Mouse (Mus musculus) cerebellum, adult 2 months (tissue): Measurements from ENCODE around the gene Serpina1b. TPM values are rescaled to one million over a fixed set of nuclear protein-coding genes. Genes with fewer than 3 reads are reported as not detected.
"Not testable (repeated sequence)": the region's sequence is repeated elsewhere in the genome, so short reads cannot be mapped to it uniquely, and the experiment has no call there.

ENCODE experiments used
- DNase-seq, 2 experiments: peaks; one replicate each; pipeline ENCODE4 v3.0.0; 2021
- H3K27ac ChIP-seq: fragments of 200-500 bp; 2 replicates; pipeline ENCODE4 v1.5.1; 2012; ENCODE audit warnings: low read length, control low read depth, inconsistent platforms; ENCODE audit not compliant: insufficient read depth
- H3K27me3 ChIP-seq: fragments of 200-500 bp; 2 replicates; pipeline ENCODE4 v1.6.1; 2012; ENCODE audit warnings: inconsistent platforms, mild to moderate bottlenecking, low read length, moderate library complexity; ENCODE audit not compliant: control insufficient read depth, insufficient read depth
- H3K4me1 ChIP-seq: fragments of 200-500 bp; 2 replicates; pipeline ENCODE4 v1.6.1; 2011; ENCODE audit warnings: low read length; ENCODE audit not compliant: control insufficient read depth, insufficient read depth
- H3K4me3 ChIP-seq: fragments of 200-500 bp; replicated peaks from 2 replicates; pipeline ENCODE3; 2011; ENCODE audit warnings: mild to moderate bottlenecking, low read depth, low read length, control low read depth; ENCODE audit not compliant: insufficient read depth
- CTCF ChIP-seq: fragments of 200-500 bp; IDR thresholded peaks from 2 replicates; pipeline ENCODE4 v1.5.1; 2011; ENCODE audit warnings: low read depth, mild to moderate bottlenecking, control low read depth, low read length, moderate library complexity, borderline replicate concordance; ENCODE audit not compliant: insufficient read depth
- POLR2A ChIP-seq: fragments of 200-500 bp; IDR thresholded peaks from 2 replicates; pipeline ENCODE4 v1.6.1; 2011; ENCODE audit warnings: low read length, control low read depth, borderline replicate concordance; ENCODE audit not compliant: insufficient read depth
- WGBS: fragments of 180-500 bp; shearing (Covaris S2); methylation state at CpG from one replicate; pipeline ENCODE4 v1.1.7; 2018; 5-methylcytosine and 5-hydroxymethylcytosine counted together
- polyA plus RNA-seq: library from polyadenylated mRNA; depleted of rRNA; stranded (reverse); fragments of >200 nt; gene quantifications from 2 replicates; pipeline ENCODE4 v1.2.3, GENCODE M21; 2012; rRNA removed

The Serpina1b gene
- polyA plus RNA-seq, 1 experiment: not detected

DNA sequence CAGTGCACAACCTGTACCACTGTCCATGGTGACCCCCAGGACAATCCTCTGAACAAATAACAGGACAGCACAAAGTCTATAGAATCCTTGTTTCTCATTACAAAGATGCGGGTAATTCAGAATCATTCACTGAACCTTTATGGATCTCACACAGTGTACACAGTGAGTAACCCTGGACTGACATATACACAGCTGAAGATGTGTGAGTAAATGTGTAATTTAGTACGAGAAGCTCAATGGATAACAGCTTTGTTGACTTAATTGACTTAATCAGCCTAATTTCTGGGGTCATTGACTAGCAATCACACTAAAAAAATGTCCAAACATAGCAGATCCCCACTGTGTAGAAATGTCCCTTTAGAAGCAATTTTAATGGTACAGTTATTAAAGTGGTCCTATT lies 149.0 kb downstream of the Serpina1b start:
- TF ChIP-seq POLR2A (no peak), CTCF (no peak)
- no peak overlapping the region for H3K27ac ChIP-seq
- no peaks in the 10 kb centered on the region for H3K27me3 ChIP-seq
- H3K4me1 ChIP-seq: no peaks in the 10 kb centered on the region
- no peak for DNase-seq
- 82% methylated on average over 2 of the region's 2 CpGs for WGBS
- H3K4me3 ChIP-seq: no peak overlapping the region

DNA sequence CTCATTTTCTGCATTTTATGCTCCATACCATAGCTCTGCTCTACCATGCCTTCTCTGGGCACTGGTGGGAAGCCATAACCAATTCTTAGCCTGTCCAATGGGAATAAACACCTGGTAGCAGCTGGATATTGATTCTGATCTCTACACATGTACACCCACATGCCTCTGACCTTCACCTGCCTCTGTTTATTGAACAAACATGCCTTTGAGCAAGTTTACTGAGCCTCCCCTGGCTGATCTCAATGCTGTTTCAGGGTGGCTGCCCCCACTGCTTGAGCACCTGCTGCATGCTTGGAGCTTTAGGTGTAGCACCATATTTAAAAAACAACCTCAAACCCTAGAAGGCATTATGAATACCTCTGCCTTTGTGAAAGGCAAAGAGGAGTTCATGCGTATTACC lies 150.3 kb downstream of the Serpina1b start:
- not testable (repeated sequence) for DNase-seq, H3K27me3 ChIP-seq, H3K4me1 ChIP-seq, H3K27ac ChIP-seq, H3K4me3 ChIP-seq
- WGBS: 100% methylated on average over 1 of the region's 1 CpGs

Other genes with a start within 250 kb of the Serpina1b start
- gene Serpina10, start 198.9 kb downstream of the Serpina1b start, polyA plus RNA-seq: not detected in 2 replicates
- gene Serpina6, start 173.2 kb downstream of the Serpina1b start, polyA plus RNA-seq: not detected in 2 replicates
- not detected in 2 replicates for gene Serpina16, start 154.2 kb downstream of the Serpina1b start, polyA plus RNA-seq
- not detected in 2 replicates for gene Serpina1f, start 134.8 kb downstream of the Serpina1b start, polyA plus RNA-seq
- gene Serpina1d, start 56.8 kb downstream of the Serpina1b start, polyA plus RNA-seq: not detected in 2 replicates
- gene Serpina1a, start 33.2 kb upstream of the Serpina1b start, polyA plus RNA-seq: not detected in 2 replicates
- not detected in 2 replicates for gene Serpina1c, start 74.5 kb upstream of the Serpina1b start, polyA plus RNA-seq
- not detected in 2 replicates for gene Serpina1e, start 128.6 kb upstream of the Serpina1b start, polyA plus RNA-seq
- 0.07 TPM in 1 of 2 replicates, not detected in the other for gene Serpina11, start 159.6 kb upstream of the Serpina1b start, polyA plus RNA-seq
- 1.8 TPM in 2 replicates for gene Serpina9, start 183.4 kb upstream of the Serpina1b start, polyA plus RNA-seq
- 0.05 TPM in 1 of 2 replicates, not detected in the other for gene Serpina12, start 214.1 kb upstream of the Serpina1b start, polyA plus RNA-seq